Mouse (Mus musculus) kidney, postnatal 0 days (tissue): ENCODE data around the gene Glb1l2. TPM values are rescaled to one million over a fixed set of nuclear protein-coding genes. Genes with fewer than 3 reads are reported as not detected.

ENCODE experiments used
- ATAC-seq: fragments of 200-750 bp; cut with Nextera tagmentation; replicated peaks from 2 replicates; pipeline ENCODE4 v1.8.0; 2017; ENCODE audit warnings: low read depth, moderate number of reproducible peaks, moderate TSS enrichment, moderate library complexity; ENCODE audit not compliant: low FRiP score
- DNase-seq: peaks from one replicate; pipeline ENCODE4 v3.0.0-alpha.2; 2016; ENCODE audit warnings: low spot score
- H3K27ac ChIP-seq: fragments of 300-500 bp; sonication (generic); 2 replicates; pipeline ENCODE4 v1.5.1; 2014; ENCODE audit warnings: mild to moderate bottlenecking
- H3K27me3 ChIP-seq: fragments of 300-500 bp; sonication (generic); 2 replicates; pipeline ENCODE4 v1.6.1; 2014; ENCODE audit warnings: low read length, mixed read lengths; ENCODE audit not compliant: insufficient read depth
- H3K36me3 ChIP-seq: fragments of 300-500 bp; sonication (generic); 2 replicates; pipeline ENCODE4 v1.6.1; 2014; ENCODE audit warnings: low read length, mixed read lengths; ENCODE audit not compliant: insufficient read depth
- H3K4me1 ChIP-seq: fragments of 300-500 bp; sonication (generic); replicated peaks from 2 replicates; pipeline ENCODE4 v1.6.1; 2014; ENCODE audit warnings: antibody characterized with exemption, low read length, mixed read lengths; ENCODE audit not compliant: insufficient read depth
- H3K4me2 ChIP-seq: fragments of 300-500 bp; sonication (generic); 2 replicates; pipeline ENCODE4 v1.6.1; 2014; ENCODE audit warnings: mild to moderate bottlenecking, low read length, moderate library complexity, mixed read lengths
- H3K4me3 ChIP-seq: fragments of 300-500 bp; sonication (generic); replicated peaks from 2 replicates; pipeline ENCODE4 v1.5.1; 2014; ENCODE audit warnings: low read depth, low read length
- H3K9ac ChIP-seq: fragments of 300-500 bp; sonication (generic); 2 replicates; pipeline ENCODE4 v1.6.1; 2014; ENCODE audit warnings: low read depth, low read length
- H3K9me3 ChIP-seq: fragments of 300-500 bp; sonication (generic); replicated peaks from 2 replicates; pipeline ENCODE4 v1.6.1; 2016; ENCODE audit warnings: low read length, inconsistent platforms, mixed read lengths
- CTCF ChIP-seq: IDR thresholded peaks from 2 replicates; pipeline ENCODE4 v1.5.1; 2016; ENCODE audit warnings: antibody characterized with exemption, low read depth, mild to moderate bottlenecking, moderate library complexity
- WGBS: fragments of 180-500 bp; shearing (Covaris S2); extraction: QIAGEN DNeasy Blood & Tissue Kit; methylation state at CpG from one replicate; pipeline ENCODE4 v1.1.7; 2014; 5-methylcytosine and 5-hydroxymethylcytosine counted together
- polyA plus RNA-seq: library from polyadenylated mRNA; unstranded; fragments of >200 nt; fragmentation: Nextera tagmentation; extraction: Ambion mirVana; gene quantifications from 2 replicates; pipeline ENCODE4 v1.2.1, GENCODE M21; 2015

Glb1l2 gene
- polyA plus RNA-seq, 1 experiment from 2014 or later: 47.5 TPM

DNA sequence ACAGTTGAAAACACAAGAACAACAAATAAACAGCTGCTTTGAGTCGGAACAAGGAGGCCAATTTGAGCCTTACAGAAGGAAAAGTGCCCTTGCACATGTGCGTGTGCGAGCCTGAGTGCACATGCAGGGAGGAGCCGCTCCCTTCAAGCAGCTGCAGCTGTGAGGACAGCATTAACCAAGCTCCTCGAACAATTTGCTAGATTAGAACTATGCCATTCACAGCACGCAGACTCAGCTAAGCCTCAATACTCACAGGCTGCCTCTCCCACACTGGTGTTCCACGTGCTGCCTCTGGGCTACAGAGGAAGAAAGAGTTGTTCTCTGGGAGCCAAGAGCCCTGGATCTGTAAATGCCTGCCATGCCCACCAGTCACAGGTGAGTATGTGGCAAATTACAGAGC, 84.5 kb downstream of the Glb1l2 start:
- Histone ChIP-seq H3K36me3 (no peaks in the 10 kb centered on the region), H3K4me1 (no peaks in the 10 kb centered on the region), H3K4me2 (no peak overlapping the region), H3K9me3 (no peaks in the 10 kb centered on the region), H3K4me3 (no peak overlapping the region), H3K27ac (no peak overlapping the region), H3K27me3 (no peaks in the 10 kb centered on the region), H3K9ac (no peak overlapping the region)
- no peak for TF ChIP-seq CTCF
- DNase-seq: no peak
- ATAC-seq: no peak
- 55% methylated on average over 7 of the region's 7 CpGs for WGBS

DNA sequence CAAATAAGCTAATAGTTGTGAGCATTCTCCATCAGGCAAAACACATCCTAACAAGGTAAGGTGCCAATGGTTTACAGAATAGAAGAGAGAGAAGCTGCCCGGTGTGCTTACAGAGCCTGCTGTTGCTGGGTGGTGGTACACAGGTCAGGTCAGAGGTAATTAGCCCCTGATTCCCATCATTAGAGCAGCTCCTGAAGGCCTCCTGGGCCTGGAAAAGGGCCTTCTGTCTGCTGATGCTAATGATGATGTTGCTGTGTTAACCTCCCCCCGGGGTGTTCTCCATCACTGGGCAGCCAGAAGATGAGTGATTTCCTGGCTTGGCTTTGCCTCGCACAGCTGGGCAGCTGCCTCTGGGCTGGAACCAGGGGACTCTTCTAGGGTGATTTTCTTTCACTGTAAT, 87.9 kb downstream of the Glb1l2 start:
- no peak overlapping the region for H3K27ac ChIP-seq
- DNase-seq: no peak
- H3K4me3 ChIP-seq: no peak overlapping the region
- no peak for TF ChIP-seq CTCF
- WGBS: 43% methylated on average over 3 of the region's 3 CpGs
- H3K4me2 ChIP-seq: no peak overlapping the region
- no peak overlapping the region for H3K9ac ChIP-seq
- H3K9me3 ChIP-seq: no peaks in the 10 kb centered on the region
- no peaks in the 10 kb centered on the region for H3K36me3 ChIP-seq
- H3K27me3 ChIP-seq: no peaks in the 10 kb centered on the region
- ATAC-seq: no peak
- no peaks in the 10 kb centered on the region for H3K4me1 ChIP-seq

Other genes starting within 250 kb of the Glb1l2 start
- 0.08 TPM in 1 of 2 replicates, not detected in the other for gene B3gat1, start 72.7 kb downstream of the Glb1l2 start, polyA plus RNA-seq
- not detected in 2 replicates for gene Glb1l3, start 54.4 kb upstream of the Glb1l2 start, polyA plus RNA-seq
- not detected in 2 replicates for gene Gm1110, start 116.6 kb upstream of the Glb1l2 start, polyA plus RNA-seq
- gene Acad8, start 193.1 kb upstream of the Glb1l2 start, polyA plus RNA-seq: 45.9 and 52.2 TPM in 2 replicates
- gene Thyn1, start 193.2 kb upstream of the Glb1l2 start, polyA plus RNA-seq: 153 and 154 TPM in 2 replicates
- gene Vps26b, start 223.6 kb upstream of the Glb1l2 start, polyA plus RNA-seq: 27.7 and 28.1 TPM in 2 replicates
- gene Ncapd3, start 223.7 kb upstream of the Glb1l2 start, polyA plus RNA-seq: 13.0 and 15.3 TPM in 2 replicates